Mouse (Mus musculus): ENCODE measurements at regions not wholly inside any gene's neighbourhood (a gene's known extent, or its start where the extent isn't known, plus 50 kb on each side); places are given as distances from the start of the nearest gene placed in this dataset.

GRCm38 (mm10) chr2:79063641-79064040, 191.6 kb upstream of the Itga4 start:
- TF ChIP-seq GATA1 (IDR thresholded peaks at IDR 0.05; ENCODE audit: low read length) (no peak), TAL1 (IDR thresholded peaks at IDR 0.05; ENCODE audit: low read length) (no peak)

Measured in erythroblast, embryonic 14.5 days (primary cell).